Mouse (Mus musculus) ES-E14 (cell line): ENCODE results near the gene Ggcx. TPM values are rescaled to one million over a fixed set of nuclear protein-coding genes. Genes with fewer than 3 reads are reported as not detected.

Source experiments
- DNase-seq: peaks from one replicate; pipeline ENCODE4 v3.0.0-alpha.2; 2013; ENCODE audit warnings: low read depth, low spot score
- H3K27ac ChIP-seq: 2 replicates; pipeline ENCODE4 v1.5.1; 2012; ENCODE audit warnings: low read depth, mild to moderate bottlenecking, low read length, moderate library complexity, mixed read lengths; ENCODE audit not compliant: poor library complexity, insufficient read depth, severe bottlenecking
- H3K36me3 ChIP-seq: 2 replicates; pipeline ENCODE4 v1.6.1; 2012; ENCODE audit warnings: mild to moderate bottlenecking, low read length, moderate library complexity, mixed read lengths; ENCODE audit not compliant: control insufficient read depth, poor library complexity, insufficient read depth, severe bottlenecking
- H3K4me1 ChIP-seq, 2 experiments: fragments of 150-350 bp in 1 of 2; sonication (generic) in 1 of 2; 2 replicates each; pipeline ENCODE4 v1.6.1; 2012; ENCODE audit warnings: low read length in 2 of 2, mild to moderate bottlenecking in 1 of 2, mixed read lengths in 1 of 2; ENCODE audit not compliant: control insufficient read depth in 2 of 2, insufficient read depth in 2 of 2, poor library complexity in 1 of 2
- H3K4me3 ChIP-seq, 2 experiments: fragments of 150-350 bp in 1 of 2; sonication (generic) in 1 of 2; 2 replicates each; pipeline ENCODE4 v1.5.1; 2012; ENCODE audit warnings: low read length in 2 of 2, low read depth in 1 of 2, mild to moderate bottlenecking in 1 of 2, mixed read lengths in 1 of 2; ENCODE audit not compliant: insufficient read depth in 1 of 2, poor library complexity in 1 of 2, severe bottlenecking in 1 of 2
- H3K9ac ChIP-seq: 2 replicates; pipeline ENCODE4 v1.6.1; 2012; ENCODE audit warnings: low read depth, mild to moderate bottlenecking, low read length, mixed read lengths; ENCODE audit not compliant: poor library complexity, insufficient read depth, severe bottlenecking
- H3K9me3 ChIP-seq: fragments of 150-350 bp; sonication (generic); 2 replicates; pipeline ENCODE4 v1.6.1; 2012; ENCODE audit warnings: low read depth, mild to moderate bottlenecking, low read length; ENCODE audit not compliant: control insufficient read depth, insufficient read depth
- CHD2 ChIP-seq: IDR thresholded peaks from 2 replicates; pipeline ENCODE4 v1.6.1; 2014; ENCODE audit warnings: mild to moderate bottlenecking, low read depth, low read length, inconsistent platforms
- HCFC1 ChIP-seq: IDR thresholded peaks from 2 replicates; pipeline ENCODE4 v1.6.1; 2012; ENCODE audit warnings: low read length, inconsistent platforms, borderline replicate concordance; ENCODE audit not compliant: insufficient read depth
- MAFK ChIP-seq: IDR thresholded peaks from 2 replicates; pipeline ENCODE4 v1.6.1; 2014; ENCODE audit warnings: mild to moderate bottlenecking, low read depth, low read length, inconsistent platforms; ENCODE audit not compliant: insufficient read depth
- ZC3H11A ChIP-seq: IDR thresholded peaks from 2 replicates; pipeline ENCODE4 v1.6.1; 2012; ENCODE audit warnings: low read depth, mild to moderate bottlenecking, inconsistent platforms, low read length, borderline replicate concordance
- ZNF384 ChIP-seq: IDR thresholded peaks from 2 replicates; pipeline ENCODE4 v1.6.1; 2012; ENCODE audit warnings: low read depth, low read length, inconsistent platforms
- in situ Hi-C, 2 experiments: fragments of 600-800 bp; cut with MboI; formaldehyde crosslinking; loops; one replicate each; pipeline ENCODE4 v1.15.1; 2025; ENCODE audit warnings: low sequenced_read_pairs in 2 of 2, inconsistent platforms in 1 of 2; ENCODE audit not compliant: unreplicated experiment in 2 of 2
- total RNA-seq: library from RNA; depleted of rRNA; stranded (reverse); fragments of 300-350 nt; gene quantifications from 2 replicates; pipeline ENCODE4 v1.2.3, GENCODE M21; 2012

Ggcx gene
- total RNA-seq, 1 experiment, result 22.6 TPM

DNA sequence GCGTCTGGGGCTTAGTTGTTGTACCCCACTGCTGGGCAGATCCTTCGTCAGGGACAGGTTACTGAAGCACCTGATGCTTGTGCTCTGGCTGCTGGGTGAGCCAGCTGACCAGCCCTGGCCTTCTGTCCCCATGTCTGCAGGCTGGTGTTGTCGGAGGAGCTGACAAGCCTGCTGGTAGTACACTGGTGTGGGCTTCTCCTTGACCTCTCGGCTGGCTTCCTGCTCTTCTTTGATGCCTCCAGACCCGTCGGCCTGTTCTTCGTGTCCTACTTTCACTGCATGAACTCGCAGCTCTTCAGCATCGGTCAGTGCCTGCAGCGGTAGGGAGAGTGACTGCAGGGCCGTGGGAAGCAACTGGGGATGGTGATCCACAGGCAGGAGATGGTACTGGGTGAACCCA lies 11.5 kb downstream of the Ggcx start:
- H3K9me3 ChIP-seq, result no peaks in the 10 kb centered on the region
- no peak overlapping the region for H3K4me3 ChIP-seq
- no peak for TF ChIP-seq ZNF384
- TF ChIP-seq MAFK, result no peak
- no peak for TF ChIP-seq CHD2
- TF ChIP-seq HCFC1, result no peak
- TF ChIP-seq ZC3H11A, result no peak
- H3K9ac ChIP-seq, result no peak overlapping the region
- H3K36me3 ChIP-seq, result peaks cover 12% of the 10 kb centered on the region
- in situ Hi-C loops, result loop anchor here (5.0 kb wide), 1 partner anchor 112 kb away; no protein-coding TSS in a partner anchor
- DNase-seq, result no peak
- no peak overlapping the region for H3K27ac ChIP-seq
- H3K4me1 ChIP-seq, result no peaks in the 10 kb centered on the region

DNA sequence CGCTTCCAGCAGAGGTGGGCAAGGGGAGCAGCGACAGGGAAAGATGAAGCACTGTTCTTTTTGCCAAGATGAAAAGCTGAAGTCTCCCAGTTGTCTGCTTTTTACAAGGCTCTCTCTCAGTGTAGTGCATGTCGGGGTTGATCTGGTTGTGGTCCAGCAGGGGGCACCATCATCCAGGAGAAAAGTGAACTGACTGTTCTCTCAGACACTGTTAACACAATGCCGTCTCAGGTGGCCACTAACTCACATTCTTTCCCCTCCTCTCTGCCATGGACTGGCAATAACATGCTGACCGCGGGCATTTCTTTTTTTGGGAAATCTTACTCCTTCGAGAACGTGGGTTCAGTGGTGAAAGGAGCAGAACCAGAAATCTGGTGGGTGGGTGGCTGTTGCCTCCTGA lies 13.9 kb downstream of the Ggcx start:
- peak; percentile 72 for DNase-seq
- Histone ChIP-seq H3K36me3 (peaks cover 12% of the 10 kb centered on the region), H3K4me3 (no peak overlapping the region), H3K4me1 (no peaks in the 10 kb centered on the region), H3K9me3 (no peaks in the 10 kb centered on the region), H3K27ac (no peak overlapping the region), H3K9ac (no peak overlapping the region)
- TF ChIP-seq ZC3H11A (no peak; the same call in none of the 2 replicates), HCFC1 (no peak), MAFK (no peak), ZNF384 (no peak), CHD2 (no peak)
- in situ Hi-C loops, result loop anchor here (5.0 kb wide), 1 partner anchor 109 kb away; no protein-coding TSS in a partner anchor

DNA sequence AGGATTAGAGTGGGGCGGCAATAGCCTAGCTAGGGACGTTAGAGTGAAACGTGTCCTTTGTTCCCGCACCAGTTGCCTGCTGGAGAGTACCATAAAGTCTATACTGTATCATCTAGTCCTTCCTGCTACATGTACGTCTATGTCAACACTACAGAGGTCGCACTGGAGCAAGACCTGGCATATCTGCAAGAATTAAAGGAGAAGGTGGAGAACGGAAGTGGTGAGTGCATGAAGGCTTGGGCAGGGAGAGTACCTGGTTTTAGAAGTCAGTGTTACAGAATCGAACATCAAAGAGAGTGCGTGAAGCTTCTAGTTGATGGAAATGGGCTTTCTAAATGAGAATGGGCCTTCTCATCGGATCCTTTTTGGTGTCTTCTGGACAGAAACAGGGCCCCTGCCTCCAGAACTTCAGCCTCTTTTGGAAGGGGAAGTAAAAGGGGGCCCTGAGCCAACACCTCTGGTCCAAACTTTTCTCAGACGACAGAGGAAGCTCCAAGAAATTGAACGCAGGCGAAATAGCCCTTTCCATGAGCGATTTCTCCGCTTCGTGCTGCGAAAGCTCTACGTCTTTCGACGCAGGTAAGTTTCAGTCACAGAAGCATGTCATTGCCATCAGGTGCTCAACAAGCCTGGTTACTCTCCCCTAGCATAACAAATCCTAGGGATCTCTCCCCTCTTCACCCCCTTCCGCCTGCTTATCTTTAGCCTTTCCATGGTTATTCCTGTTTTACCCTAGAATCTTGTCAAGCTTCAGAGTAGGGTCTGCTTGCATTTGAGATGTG lies 15.1 kb downstream of the Ggcx start:
- Histone ChIP-seq H3K9me3 (no peaks in the 10 kb centered on the region), H3K27ac (no peak overlapping the region), H3K4me1 (no peaks in the 10 kb centered on the region), H3K9ac (no peak overlapping the region), H3K36me3 (peaks cover 7% of the 10 kb centered on the region), H3K4me3 (no peak overlapping the region)
- in situ Hi-C loops, result loop anchor here (5.0 kb wide), 1 partner anchor 108 kb away; no protein-coding TSS in a partner anchor
- no peak for DNase-seq
- TF ChIP-seq ZNF384 (no peak), ZC3H11A (no peak), MAFK (no peak), CHD2 (no peak)

DNA sequence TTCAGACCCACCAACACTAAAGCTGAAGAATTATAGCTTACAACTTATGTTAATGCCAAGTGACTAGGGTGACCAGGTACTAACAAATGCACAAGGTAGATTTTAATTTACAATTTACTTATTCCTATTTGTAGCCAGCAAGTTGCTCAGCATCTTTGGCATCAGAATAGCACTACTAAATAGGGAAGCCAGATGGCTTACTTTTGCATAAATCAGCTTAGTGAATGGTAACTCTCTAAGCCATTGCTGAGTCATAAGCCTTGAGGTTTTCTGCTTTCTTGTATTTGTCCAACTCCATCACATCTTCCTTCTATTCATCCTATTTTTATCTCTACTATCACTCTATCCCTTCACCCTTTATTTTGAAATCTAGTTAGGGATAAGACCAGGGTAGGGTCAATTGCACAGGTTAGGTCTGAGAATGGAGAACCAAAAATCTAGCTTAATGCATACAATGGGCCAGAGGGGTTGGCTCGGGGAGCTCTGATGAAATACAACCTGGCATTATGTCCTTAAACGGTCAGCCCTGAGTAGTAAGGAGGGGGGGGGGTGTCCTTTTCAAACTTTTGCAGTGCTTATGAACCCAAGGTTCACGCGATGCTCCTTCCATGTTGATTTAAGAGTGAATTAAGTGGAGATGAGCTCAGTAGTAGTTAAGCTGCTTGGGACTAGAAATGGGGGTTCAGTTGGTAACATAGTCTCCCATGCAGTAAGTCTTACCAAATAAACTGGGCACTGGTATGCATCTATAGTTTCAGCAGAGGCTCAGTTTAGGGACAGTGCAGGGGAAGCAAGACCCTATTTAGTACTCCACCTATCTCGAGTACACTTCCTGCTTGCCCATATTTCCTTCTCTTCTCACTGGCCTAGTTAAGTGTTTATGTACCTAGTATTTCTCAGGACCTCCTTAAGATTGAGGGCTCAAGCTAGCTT lies 17.1 kb downstream of the Ggcx start:
- no peak overlapping the region for H3K9ac ChIP-seq
- DNase-seq, result no peak
- peaks cover 7% of the 10 kb centered on the region for H3K36me3 ChIP-seq
- no peaks in the 10 kb centered on the region for H3K9me3 ChIP-seq
- in situ Hi-C loops, result no loop called here
- no peak overlapping the region for H3K4me3 ChIP-seq
- peak; percentile 55 for TF ChIP-seq CHD2
- TF ChIP-seq ZC3H11A, result no peak
- H3K27ac ChIP-seq, result no peak overlapping the region
- H3K4me1 ChIP-seq, result no peaks in the 10 kb centered on the region
